Mouse (Mus musculus) forebrain, embryonic 12.5 days (tissue): ENCODE measurements at regions not wholly inside any gene's neighbourhood (a gene's known extent, or its start where the extent isn't known, plus 50 kb on each side); places are given as distances from the start of the nearest gene placed in this dataset.

Source experiments
- ATAC-seq: fragments of 200-750 bp; cut with Nextera tagmentation; 2 replicates; pipeline ENCODE4 v1.8.0; 2017; ENCODE audit warnings: moderate TSS enrichment; ENCODE audit not compliant: low FRiP score
- H3K27ac ChIP-seq: fragments of 300-500 bp; sonication (generic); 2 replicates; pipeline ENCODE4 v1.5.1; 2016; ENCODE audit warnings: mild to moderate bottlenecking
- H3K27me3 ChIP-seq: fragments of 300-500 bp; sonication (generic); 2 replicates; pipeline ENCODE4 v1.6.1; 2016; ENCODE audit warnings: mild to moderate bottlenecking
- H3K36me3 ChIP-seq: fragments of 300-500 bp; sonication (generic); replicated peaks from 2 replicates; pipeline ENCODE4 v1.6.1; 2016; ENCODE audit warnings: mild to moderate bottlenecking
- H3K4me1 ChIP-seq: fragments of 300-500 bp; sonication (generic); 2 replicates; pipeline ENCODE4 v1.6.1; 2016
- H3K4me2 ChIP-seq: fragments of 300-500 bp; sonication (generic); 2 replicates; pipeline ENCODE4 v1.6.1; 2016; ENCODE audit warnings: mild to moderate bottlenecking, moderate library complexity
- H3K4me3 ChIP-seq: fragments of 300-500 bp; sonication (generic); replicated peaks from 2 replicates; pipeline ENCODE4 v1.5.1; 2016; ENCODE audit warnings: mild to moderate bottlenecking
- H3K9ac ChIP-seq: fragments of 300-500 bp; sonication (generic); 2 replicates; pipeline ENCODE4 v1.6.1; 2016; ENCODE audit warnings: mild to moderate bottlenecking
- H3K9me3 ChIP-seq: fragments of 300-500 bp; sonication (generic); 2 replicates; pipeline ENCODE4 v1.6.1; 2016
- WGBS: fragments of 180-500 bp; shearing (Covaris S2); methylation state at CpG from one replicate; pipeline ENCODE4 v1.1.7; 2016; 5-methylcytosine and 5-hydroxymethylcytosine counted together

DNA sequence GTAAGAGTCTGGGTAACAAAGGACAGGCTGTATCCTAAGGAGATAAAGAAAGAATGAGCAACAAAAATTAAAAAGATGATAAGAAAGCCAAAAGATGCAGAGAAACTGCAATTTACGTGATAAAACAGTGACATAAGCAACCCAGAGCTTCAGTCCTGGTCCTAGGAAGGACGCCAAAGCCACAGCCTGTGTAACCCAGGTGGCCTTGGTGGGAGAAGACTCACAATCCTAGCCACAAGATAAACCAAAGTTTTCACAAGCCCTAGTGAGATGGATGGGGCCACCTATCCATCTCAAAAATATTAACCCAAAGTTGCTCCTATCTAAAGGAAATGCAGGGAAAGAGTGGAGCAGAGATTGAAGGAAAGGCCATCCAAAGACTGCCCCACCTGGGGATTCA, 73.4 kb upstream of the Ptgfr start:
- WGBS: 89% methylated on average over 2 of the region's 2 CpGs
- Histone ChIP-seq H3K27ac (no peak overlapping the region), H3K4me2 (no peak overlapping the region), H3K9me3 (no peaks in the 10 kb centered on the region), H3K4me1 (no peaks in the 10 kb centered on the region), H3K36me3 (no peaks in the 10 kb centered on the region), H3K27me3 (no peaks in the 10 kb centered on the region), H3K4me3 (no peak overlapping the region), H3K9ac (no peak overlapping the region)
- ATAC-seq: no peak

DNA sequence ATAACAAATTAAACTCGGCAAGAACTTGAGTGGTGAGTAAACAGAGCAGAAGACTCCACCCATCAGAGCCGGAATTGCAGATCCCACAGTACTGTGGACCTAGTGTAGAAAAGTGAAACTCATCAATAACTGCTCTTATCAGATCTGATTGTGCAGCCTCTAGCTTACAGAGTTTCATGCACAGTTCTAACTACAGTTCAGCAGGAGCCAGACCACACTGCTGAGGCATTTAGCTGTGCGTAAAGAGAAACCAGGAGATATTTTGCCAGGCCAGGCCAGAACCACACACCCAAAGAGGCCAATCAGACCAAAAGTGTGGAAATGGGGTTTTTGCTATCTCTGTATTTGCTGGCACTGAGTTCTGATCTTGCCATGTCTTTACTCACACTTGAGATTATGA, 71.9 kb upstream of the Ptgfr start:
- H3K4me3 ChIP-seq: no peak overlapping the region
- H3K27ac ChIP-seq: no peak overlapping the region
- no peak for ATAC-seq
- H3K4me2 ChIP-seq: no peak overlapping the region
- no peak overlapping the region for H3K9ac ChIP-seq
- no peaks in the 10 kb centered on the region for H3K9me3 ChIP-seq
- no peaks in the 10 kb centered on the region for H3K4me1 ChIP-seq
- H3K36me3 ChIP-seq: no peaks in the 10 kb centered on the region
- no peaks in the 10 kb centered on the region for H3K27me3 ChIP-seq
- 81% methylated on average over 3 of the region's 3 CpGs for WGBS

DNA sequence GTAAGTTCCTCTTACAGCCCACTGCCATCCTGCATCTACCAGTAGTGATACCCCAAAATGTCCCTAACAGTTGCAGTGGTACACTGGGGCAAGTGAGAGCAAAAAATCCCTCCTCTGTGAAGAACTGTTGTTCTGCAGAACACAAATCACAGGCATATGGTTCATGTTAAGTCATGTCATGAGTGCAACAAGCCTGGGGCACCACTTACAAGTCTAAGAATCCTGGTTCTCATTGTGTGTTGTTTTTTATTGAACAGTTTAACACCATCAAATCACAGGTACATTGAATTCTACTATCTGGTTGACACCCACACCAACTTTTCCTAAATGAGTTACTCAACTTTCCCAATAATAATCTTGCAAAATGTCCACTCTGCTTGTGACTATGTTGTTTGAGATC, 71.5 kb upstream of the Ptgfr start:
- Histone ChIP-seq H3K27me3 (no peaks in the 10 kb centered on the region), H3K4me1 (no peaks in the 10 kb centered on the region), H3K4me2 (no peak overlapping the region), H3K9ac (no peak overlapping the region), H3K36me3 (no peaks in the 10 kb centered on the region), H3K9me3 (no peaks in the 10 kb centered on the region), H3K4me3 (no peak overlapping the region), H3K27ac (no peak overlapping the region)
- ATAC-seq: no peak

DNA sequence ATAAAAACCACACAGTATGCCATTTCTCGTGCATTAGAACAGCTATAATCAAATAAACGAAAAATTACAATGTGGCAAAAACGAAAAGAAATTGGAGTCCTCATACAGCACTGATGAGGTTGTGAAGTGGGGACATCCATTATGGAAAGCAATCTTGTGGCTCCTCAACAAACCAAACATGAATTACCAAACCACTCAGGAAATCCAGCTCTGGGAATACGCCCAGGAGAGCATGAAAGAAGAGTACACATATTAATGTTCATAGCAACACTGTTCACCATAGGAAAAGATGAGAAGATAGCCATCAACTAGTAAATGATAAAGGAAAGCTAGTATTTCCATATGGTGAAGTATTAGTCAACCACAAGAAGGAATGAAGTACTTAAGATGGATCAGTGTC, 68.3 kb upstream of the Ptgfr start:
- Histone ChIP-seq H3K36me3 (no peaks in the 10 kb centered on the region), H3K27ac (no peak overlapping the region), H3K27me3 (no peaks in the 10 kb centered on the region), H3K4me2 (no peak overlapping the region), H3K9ac (no peak overlapping the region), H3K4me3 (no peak overlapping the region), H3K9me3 (no peaks in the 10 kb centered on the region), H3K4me1 (no peaks in the 10 kb centered on the region)
- 89% methylated on average over 4 of the region's 4 CpGs for WGBS
- ATAC-seq: no peak

DNA sequence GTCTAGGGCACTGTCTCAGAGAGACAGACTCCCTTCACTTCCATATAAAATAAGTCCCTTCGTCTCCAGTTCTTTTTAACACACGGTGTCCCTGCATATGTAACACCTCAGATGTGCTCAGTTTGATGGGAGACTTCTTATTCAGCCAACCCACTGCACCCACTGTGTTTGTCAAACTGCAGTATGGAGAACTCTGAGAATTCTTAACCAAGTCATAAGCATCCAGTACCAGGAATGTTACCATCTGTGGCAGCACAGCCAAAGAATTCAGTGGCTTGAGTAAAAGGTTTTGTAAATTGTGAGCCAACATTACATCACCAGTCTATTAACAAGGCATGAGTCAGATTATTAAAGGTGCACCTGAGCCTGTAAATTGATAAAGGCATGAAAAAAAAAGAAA, 65.7 kb upstream of the Ptgfr start:
- Histone ChIP-seq H3K36me3 (no peaks in the 10 kb centered on the region), H3K9me3 (no peaks in the 10 kb centered on the region), H3K4me3 (no peak overlapping the region), H3K27me3 (no peaks in the 10 kb centered on the region), H3K4me2 (no peak overlapping the region), H3K27ac (no peak overlapping the region), H3K4me1 (no peaks in the 10 kb centered on the region), H3K9ac (no peak overlapping the region)
- ATAC-seq: no peak
- WGBS: 88% methylated on average over 2 of the region's 2 CpGs

DNA sequence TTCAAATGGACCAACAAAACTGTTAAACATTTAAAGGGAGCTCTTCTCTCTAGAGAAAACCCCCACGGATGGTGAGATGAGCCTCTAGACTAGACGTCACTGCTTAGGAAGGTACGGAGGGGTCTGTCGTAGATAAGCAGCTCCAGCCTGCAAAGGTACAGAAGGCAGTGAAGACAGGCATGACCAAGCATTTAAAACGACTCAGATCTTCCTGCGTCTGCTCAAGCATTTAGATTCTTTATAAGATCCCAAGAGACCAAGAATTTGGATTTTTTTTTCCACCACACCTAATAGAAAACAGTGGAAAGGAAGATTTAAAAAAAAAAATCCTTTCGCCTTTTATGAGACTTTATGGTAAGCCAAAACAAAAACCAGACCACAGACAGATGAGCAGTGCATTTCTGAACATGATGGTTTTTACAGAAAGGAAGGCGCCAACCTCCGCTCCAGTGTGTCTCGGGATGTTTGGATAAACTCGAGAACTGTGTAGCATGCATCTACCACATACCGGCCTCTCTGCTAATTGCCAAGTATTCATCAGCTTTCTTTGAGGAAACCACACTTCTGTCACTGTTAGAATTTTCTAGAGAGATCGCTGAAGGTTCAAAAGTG, 64.9 kb upstream of the Ptgfr start:
- no peak overlapping the region for H3K4me2 ChIP-seq
- no peak overlapping the region for H3K4me3 ChIP-seq
- no peaks in the 10 kb centered on the region for H3K27me3 ChIP-seq
- H3K9ac ChIP-seq: no peak overlapping the region
- H3K27ac ChIP-seq: no peak overlapping the region
- ATAC-seq: no peak
- H3K4me1 ChIP-seq: no peaks in the 10 kb centered on the region
- H3K36me3 ChIP-seq: no peaks in the 10 kb centered on the region
- H3K9me3 ChIP-seq: no peaks in the 10 kb centered on the region
- WGBS: 88% methylated on average over 13 of the region's 13 CpGs

DNA sequence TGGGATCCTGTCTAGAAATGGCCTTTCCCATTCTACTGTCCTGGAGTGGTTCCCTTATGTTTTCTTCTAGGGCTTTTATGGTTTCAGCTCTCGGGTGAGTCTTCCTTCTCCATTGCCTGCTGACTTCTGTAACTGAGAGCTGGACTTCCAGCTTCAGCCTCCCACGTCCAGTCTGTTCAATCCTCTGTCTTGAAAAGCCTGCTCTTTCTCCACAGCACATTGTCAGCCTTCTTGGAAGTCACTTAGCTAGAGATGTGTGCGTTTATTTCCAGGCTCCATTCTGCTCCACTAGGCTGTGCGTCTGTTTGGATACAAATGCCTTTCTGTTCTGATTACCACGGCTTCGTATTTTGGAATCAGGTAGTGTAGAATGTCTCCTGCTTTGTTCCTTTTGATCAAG, 62.2 kb upstream of the Ptgfr start:
- no peak overlapping the region for H3K27ac ChIP-seq
- H3K4me2 ChIP-seq: no peak overlapping the region
- no peaks in the 10 kb centered on the region for H3K9me3 ChIP-seq
- no peaks in the 10 kb centered on the region for H3K36me3 ChIP-seq
- no peak overlapping the region for H3K9ac ChIP-seq
- no peak for ATAC-seq
- H3K4me3 ChIP-seq: no peak overlapping the region
- no peaks in the 10 kb centered on the region for H3K27me3 ChIP-seq
- 88% methylated on average over 6 of the region's 6 CpGs for WGBS
- H3K4me1 ChIP-seq: no peaks in the 10 kb centered on the region

DNA sequence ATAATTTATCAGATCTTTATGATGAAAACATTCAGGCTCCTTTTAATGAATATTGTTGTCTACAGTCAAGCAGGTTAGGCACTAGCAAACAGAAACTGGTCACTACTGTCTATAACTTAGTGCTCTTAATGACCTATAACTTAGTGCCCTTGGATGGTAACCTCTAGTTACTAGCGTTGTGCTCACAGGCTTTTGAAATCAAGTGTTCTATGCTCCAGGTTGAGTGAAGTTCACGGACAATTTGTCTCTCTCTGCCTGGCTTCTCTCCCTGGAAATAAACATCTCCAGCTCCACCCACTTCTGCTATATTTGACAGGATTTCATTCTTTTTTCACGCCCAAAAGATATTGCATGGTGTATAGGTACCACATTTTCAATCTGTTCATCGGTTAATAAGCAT, 61.7 kb upstream of the Ptgfr start:
- Histone ChIP-seq H3K27me3 (no peaks in the 10 kb centered on the region), H3K4me3 (no peak overlapping the region), H3K9ac (no peak overlapping the region), H3K27ac (no peak overlapping the region), H3K4me1 (no peaks in the 10 kb centered on the region), H3K9me3 (no peaks in the 10 kb centered on the region), H3K4me2 (no peak overlapping the region), H3K36me3 (no peaks in the 10 kb centered on the region)
- 94% methylated on average over 4 of the region's 4 CpGs for WGBS
- ATAC-seq: no peak

DNA sequence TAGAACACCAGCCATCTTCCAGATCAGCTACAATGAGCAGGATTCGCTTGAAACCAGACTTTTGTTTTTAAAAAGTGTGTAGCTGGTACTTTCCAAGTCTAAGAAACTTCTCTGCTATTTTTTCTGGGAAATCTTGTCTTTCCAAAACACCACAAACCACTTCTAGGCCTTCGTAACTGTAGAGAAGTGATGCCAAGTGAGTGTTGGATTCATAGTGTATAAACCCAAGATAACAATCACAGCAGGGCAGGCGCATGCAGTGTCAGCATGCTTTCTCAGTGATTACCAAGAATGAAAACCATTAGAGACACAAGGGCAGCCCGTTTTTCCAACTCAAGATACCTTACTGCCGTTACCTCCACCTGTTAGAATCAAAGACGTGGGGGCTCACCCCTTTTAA, 58.9 kb upstream of the Ptgfr start:
- no peak overlapping the region for H3K27ac ChIP-seq
- H3K4me2 ChIP-seq: no peak overlapping the region
- WGBS: 90% methylated on average over 6 of the region's 6 CpGs
- H3K27me3 ChIP-seq: no peaks in the 10 kb centered on the region
- no peak overlapping the region for H3K4me3 ChIP-seq
- no peaks in the 10 kb centered on the region for H3K4me1 ChIP-seq
- no peaks in the 10 kb centered on the region for H3K36me3 ChIP-seq
- ATAC-seq: no peak
- no peak overlapping the region for H3K9ac ChIP-seq
- H3K9me3 ChIP-seq: no peaks in the 10 kb centered on the region

DNA sequence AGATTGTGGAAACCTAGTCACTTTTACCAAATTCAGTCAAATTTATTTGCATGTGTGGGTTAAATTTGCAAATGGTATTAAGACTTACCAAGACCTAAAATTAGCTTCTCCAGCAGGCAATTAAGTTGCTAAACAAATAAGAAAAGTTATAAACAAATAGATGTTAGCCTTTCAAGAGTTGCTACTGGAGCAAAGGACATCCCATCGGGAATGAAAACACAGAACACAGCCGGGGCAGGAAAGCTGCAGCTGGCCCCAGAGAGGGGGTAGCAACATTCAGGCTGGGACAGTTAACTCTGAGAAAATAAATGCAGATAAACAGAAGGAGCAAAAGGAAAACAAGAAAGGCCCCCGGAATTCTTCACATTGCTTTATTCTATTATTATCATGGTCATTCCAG, 57.3 kb upstream of the Ptgfr start:
- Histone ChIP-seq H3K9ac (no peak overlapping the region), H3K4me2 (no peak overlapping the region), H3K4me1 (no peaks in the 10 kb centered on the region), H3K4me3 (no peak overlapping the region), H3K27ac (no peak overlapping the region), H3K36me3 (no peaks in the 10 kb centered on the region), H3K27me3 (no peaks in the 10 kb centered on the region), H3K9me3 (no peaks in the 10 kb centered on the region)
- no peak for ATAC-seq
- WGBS: 85% methylated on average over 3 of the region's 3 CpGs

DNA sequence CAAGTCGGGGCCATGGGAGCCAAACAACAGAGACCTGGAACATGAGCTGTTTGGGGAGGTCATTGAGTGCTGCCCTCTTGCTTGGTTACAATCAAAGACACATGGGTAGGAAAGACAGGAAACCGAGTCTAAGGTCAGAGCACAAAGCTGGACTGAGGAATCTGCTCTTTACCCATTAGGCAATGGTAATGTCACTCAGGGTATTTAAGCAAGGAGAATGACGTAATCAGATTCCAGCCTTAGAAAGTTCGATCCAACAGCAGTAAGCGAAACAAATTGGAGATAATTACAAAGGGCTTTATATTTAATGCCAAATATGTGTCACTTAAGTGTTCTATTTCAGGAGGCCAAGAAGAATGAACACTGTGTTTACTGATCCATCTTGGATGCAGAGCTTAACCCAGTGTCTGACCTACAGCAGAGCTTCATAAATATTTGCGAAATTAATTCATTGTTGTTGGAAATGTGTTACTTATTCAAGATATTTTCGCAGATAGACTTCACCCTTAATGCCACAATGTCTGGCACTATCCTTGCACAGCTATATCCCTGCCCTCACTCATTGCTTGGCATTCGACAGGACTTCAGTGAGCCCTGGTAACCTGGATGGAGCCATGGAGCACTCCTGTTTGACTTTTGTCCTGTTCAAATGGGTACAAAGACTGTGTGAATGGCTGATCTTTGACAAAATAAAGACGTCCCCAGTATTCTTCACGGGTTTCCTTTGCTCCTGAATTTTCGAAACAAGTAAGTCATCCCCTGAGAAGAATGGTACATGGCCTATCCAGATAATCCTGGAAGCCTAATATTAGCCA, 56.2 kb upstream of the Ptgfr start:
- Histone ChIP-seq H3K36me3 (no peaks in the 10 kb centered on the region), H3K4me3 (no peak overlapping the region), H3K4me1 (no peaks in the 10 kb centered on the region), H3K9me3 (no peaks in the 10 kb centered on the region), H3K9ac (no peak overlapping the region), H3K4me2 (no peak overlapping the region), H3K27me3 (no peaks in the 10 kb centered on the region), H3K27ac (no peak overlapping the region)
- ATAC-seq: no peak
- 79% methylated on average over 11 of the region's 11 CpGs for WGBS

DNA sequence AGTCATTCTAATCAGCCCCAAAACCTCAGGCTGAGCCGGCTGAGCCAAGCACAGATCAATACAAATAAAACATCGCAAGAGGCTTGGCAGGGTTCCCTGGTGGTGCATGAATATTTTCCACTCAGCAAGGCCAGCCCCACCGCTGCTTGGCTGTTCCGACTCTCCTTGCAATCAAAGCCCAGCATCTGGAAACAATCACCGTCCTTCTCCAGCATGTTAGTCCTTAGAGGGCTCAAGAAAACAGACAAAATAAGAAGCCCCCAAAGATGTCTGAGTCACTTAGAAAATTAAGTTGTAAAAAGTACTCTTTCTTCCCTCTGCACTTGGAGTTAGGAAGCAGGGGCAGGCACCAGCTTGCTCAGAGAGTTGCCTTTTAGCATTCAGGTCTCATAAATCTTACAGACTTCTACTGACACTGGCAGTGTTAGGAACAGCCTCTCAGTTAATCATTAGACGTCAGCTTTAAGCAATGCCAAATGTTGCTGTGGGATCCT, 54.4 kb upstream of the Ptgfr start:
- Histone ChIP-seq H3K4me3 (no peak overlapping the region), H3K9me3 (no peaks in the 10 kb centered on the region), H3K9ac (no peak overlapping the region), H3K27me3 (no peaks in the 10 kb centered on the region), H3K36me3 (no peaks in the 10 kb centered on the region), H3K4me2 (no peak overlapping the region), H3K27ac (no peak overlapping the region), H3K4me1 (no peaks in the 10 kb centered on the region)
- WGBS: 50% methylated on average over 6 of the region's 6 CpGs
- ATAC-seq: no peak

DNA sequence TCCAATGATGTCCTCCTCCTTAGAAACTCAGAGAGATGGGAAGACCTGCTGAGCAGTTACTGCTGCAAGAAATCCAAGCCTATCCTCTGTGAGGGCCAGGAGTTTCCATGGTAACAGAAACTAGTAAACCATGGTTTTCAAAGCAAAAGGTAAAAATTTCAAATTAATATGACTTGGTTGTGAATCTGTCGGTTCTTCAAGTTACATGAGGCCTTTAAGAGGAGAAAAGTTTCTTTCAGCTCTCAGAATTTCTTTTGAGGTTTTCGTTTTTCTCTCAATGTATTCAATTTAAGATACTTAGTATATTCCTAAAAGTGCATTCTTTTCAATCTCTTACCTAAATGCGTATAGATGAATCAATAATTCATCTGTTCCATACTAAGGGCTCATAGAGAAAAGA, 53.9 kb upstream of the Ptgfr start:
- no peaks in the 10 kb centered on the region for H3K4me1 ChIP-seq
- 73% methylated on average over 3 of the region's 3 CpGs for WGBS
- H3K9ac ChIP-seq: no peak overlapping the region
- H3K4me3 ChIP-seq: no peak overlapping the region
- H3K36me3 ChIP-seq: no peaks in the 10 kb centered on the region
- ATAC-seq: no peak
- no peaks in the 10 kb centered on the region for H3K27me3 ChIP-seq
- H3K27ac ChIP-seq: no peak overlapping the region
- no peaks in the 10 kb centered on the region for H3K9me3 ChIP-seq
- H3K4me2 ChIP-seq: no peak overlapping the region
